Comparison of ENCODE assay signal across 8 mouse cellular contexts in the genomic region with DNA sequence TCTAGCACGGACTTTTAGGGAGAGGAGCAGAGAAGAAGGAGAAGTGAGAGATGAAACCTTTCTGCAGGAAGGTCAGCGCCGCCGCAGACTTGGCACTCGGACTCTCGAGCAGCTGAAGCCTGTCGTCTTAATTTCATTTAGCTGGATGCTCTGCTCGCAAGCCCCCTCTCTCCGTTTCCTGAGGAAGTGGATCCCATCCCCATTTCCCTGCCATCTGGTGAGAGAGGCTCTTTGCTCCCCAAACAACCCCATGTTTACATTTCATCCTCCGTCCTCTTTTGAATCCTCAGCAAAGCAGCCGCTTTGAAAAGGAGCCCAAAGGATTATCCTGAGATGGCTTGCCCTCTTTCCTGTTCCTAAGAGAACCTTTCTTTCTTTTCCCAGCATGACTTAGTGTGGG. TPM values are rescaled to one million over a fixed set of nuclear protein-coding genes. Genes with fewer than 3 reads are reported as not detected.
DNase-seq lines count a peak whose midpoint lies in the region; ATAC-seq lines count a peak whose summit lies in the region.

No protein-coding gene starts in this region.

- H3K4me2 ChIP-seq in hindbrain, embryonic 13.5 days = peak overlapping the region; percentile 8

- no peak for ATAC-seq in hindbrain, embryonic 13.5 days (ENCODE audit: low FRiP score)
- ATAC-seq in megakaryocyte, adult 5-6 weeks (ENCODE audit: poor library complexity, severe bottlenecking) = 0 out of 2 replicates have a peak, but pooled peaks have one; percentile 40

- H3K9me3 ChIP-seq in embryonic facial prominence, embryonic 10.5 days = no peaks in the 10 kb centered on the region
- H3K9me3 ChIP-seq in hindbrain, embryonic 13.5 days = 0 out of 2 replicates have a peak, but pooled peaks cover 1% of the 10 kb centered on the region

- intact Hi-C loops in left cerebral cortex, postnatal 36 days (cut with DNase I) = no loop called here

- H3K27me3 ChIP-seq in embryonic facial prominence, embryonic 10.5 days (replicated peaks; ENCODE audit: low read depth, poor library complexity, severe bottlenecking) = no peaks in the 10 kb centered on the region
- H3K27me3 ChIP-seq in hindbrain, embryonic 13.5 days = no peaks in the 10 kb centered on the region

- H3K9ac ChIP-seq in hindbrain, embryonic 13.5 days = no peak overlapping the region

- H3K36me3 ChIP-seq in embryonic facial prominence, embryonic 10.5 days (replicated peaks) = no peaks in the 10 kb centered on the region
- no peaks in the 10 kb centered on the region for H3K36me3 ChIP-seq in hindbrain, embryonic 13.5 days

- peak overlapping the region; percentile 28; the same call in 1 of the 2 replicates for H3K4me3 ChIP-seq in embryonic facial prominence, embryonic 10.5 days
- no peak overlapping the region for H3K4me3 ChIP-seq in hindbrain, embryonic 13.5 days

- WGBS in embryonic facial prominence, embryonic 10.5 days = 12% methylated on average over 11 of the region's 11 CpGs
- WGBS in hindbrain, embryonic 13.5 days = 34% methylated on average over 11 of the region's 11 CpGs

- peak; percentile 46 to 51 for DNase-seq in heart, adult 18-20 months
- no peak for DNase-seq in heart, postnatal 4 days
- no peak for DNase-seq in embryonic facial prominence, embryonic 10.5 days (ENCODE audit: low spot score)
- DNase-seq in left cerebral cortex, postnatal 36 days (ENCODE audit: low spot score in 2 of 2) = no peak
- DNase-seq in natural killer cell, adult 2 months (ENCODE audit: low spot score in 2 of 2) = no peak
- no peak for DNase-seq in frontal cortex, postnatal 14 days (ENCODE audit: low spot score in 2 of 2)

- peak overlapping the region; percentile 27; the same call in 1 of the 2 replicates for H3K27ac ChIP-seq in embryonic facial prominence, embryonic 10.5 days (replicated peaks)
- H3K27ac ChIP-seq in hindbrain, embryonic 13.5 days = no peak overlapping the region

- peaks cover 26% of the 10 kb centered on the region for H3K4me1 ChIP-seq in embryonic facial prominence, embryonic 10.5 days
- H3K4me1 ChIP-seq in hindbrain, embryonic 13.5 days (replicated peaks) = no peaks in the 10 kb centered on the region

RNA-seq across cellular contexts. Expression of gene Kitl, which starts 16.2 kb away (rescaled TPM):
- 10 to 100 TPM; 46.9 to 85.8 TPM for total RNA-seq in heart, adult 18-20 months (2021)
- total RNA-seq in heart, postnatal 4 days (2021) = 100 to 1,000 TPM in 1 of 2 experiments, 10 to 100 TPM in 1; 96.3 to 105 TPM
- polyA plus RNA-seq in embryonic facial prominence, embryonic 10.5 days (2016; fragmentation: Nextera tagmentation; extraction: Ambion mirVana) = 12.1 and 13.2 TPM in 2 replicates
- polyA plus RNA-seq in hindbrain, embryonic 13.5 days (2015; fragmentation: Nextera tagmentation; extraction: Ambion mirVana) = 18.2 and 18.3 TPM in 2 replicates
- total RNA-seq in megakaryocyte, adult 5-6 weeks (2015) = 0.47 and 0.57 TPM in 2 replicates
- 0.41 and 0.48 TPM in 2 replicates for total RNA-seq in megakaryocyte, adult 5-6 weeks (2017)
- total RNA-seq in left cerebral cortex, postnatal 36 days (2021) = 10 to 100 TPM; 49.8 to 61.9 TPM

Comparison
In these comparisons a context has a peak if more than half of its experiments do, and no peak if none do; other contexts are left out.
1. DNase-seq: peak in heart, adult 18-20 months (2 of 2); none in heart, postnatal 4 days (single experiment), embryonic facial prominence, embryonic 10.5 days (single experiment), left cerebral cortex, postnatal 36 days (0 of 2), natural killer cell, adult 2 months (0 of 2) and frontal cortex, postnatal 14 days (0 of 2).
2. RNA of gene Kitl, which starts 16.2 kb away (total RNA-seq): 96.3 to 105 TPM in heart, postnatal 4 days, 46.9 to 85.8 TPM in heart, adult 18-20 months and 49.8 to 61.9 TPM in left cerebral cortex, postnatal 36 days; 0.41 to 0.57 TPM in megakaryocyte, adult 5-6 weeks; every median in the first group is over 10 times any median in the second.